Mouse (Mus musculus) granulocyte monocyte progenitor cell, adult 5-6 weeks (primary cell): ENCODE measurements around the gene Zfp988. TPM values are rescaled to one million over a fixed set of nuclear protein-coding genes. Genes with fewer than 3 reads are reported as not detected.

Experiments used
- total RNA-seq, 2 experiments: library from RNA; stranded (forward) in 1 of 2; stranded (reverse) in 1 of 2; fragments of 200-712, 200-1000 nt in 1 of 2; fragments of >200 nt in 1 of 2; fragmentation: Nextera tagmentation in 1 of 2; gene quantifications; 2 replicates each; pipeline ENCODE4 v1.2.3; 2014 to 2017

The Zfp988 gene
- total RNA-seq, 2 experiments from 2014 or later, result not detected

Other genes starting within 250 kb of the Zfp988 start
- 36.1 and 54.3 TPM in 2 replicates for gene Zfp991, start 173.6 kb upstream of the Zfp988 start, total RNA-seq (2014; fragmentation: Nextera tagmentation)
- 35.1 and 50.5 TPM in 2 replicates for gene Zfp991, start 173.6 kb upstream of the Zfp988 start, total RNA-seq (2017)
- not detected in 2 replicates for gene Zfp978, start 55.6 kb downstream of the Zfp988 start, total RNA-seq (2014; fragmentation: Nextera tagmentation)
- not detected in 2 replicates for gene Zfp978, start 55.6 kb downstream of the Zfp988 start, total RNA-seq (2017)
- gene Zfp982, start 186.7 kb downstream of the Zfp988 start, total RNA-seq (2014; fragmentation: Nextera tagmentation), result 9.9 and 13.5 TPM in 2 replicates
- 13.1 and 15.3 TPM in 2 replicates for gene Zfp982, start 186.7 kb downstream of the Zfp988 start, total RNA-seq (2017)
- gene Gm16503, start 234.5 kb downstream of the Zfp988 start, total RNA-seq (2014; fragmentation: Nextera tagmentation), result 0.26 and 2.7 TPM in 2 replicates
- gene Gm16503, start 234.5 kb downstream of the Zfp988 start, total RNA-seq (2017), result 0.13 and 0.36 TPM in 2 replicates
- 0.49 and 0.64 TPM in 2 replicates for gene Zfp985, start 247.6 kb downstream of the Zfp988 start, total RNA-seq (2014; fragmentation: Nextera tagmentation)
- gene Zfp985, start 247.6 kb downstream of the Zfp988 start, total RNA-seq (2017), result 0.36 TPM in 1 of 2 replicates, not detected in the other